Mouse (Mus musculus) cortical plate, adult 2 months (tissue): ENCODE results near the gene Desi1.

ENCODE experiments used
- CTCF ChIP-seq: fragments of 200-500 bp; IDR thresholded peaks from 2 replicates; pipeline ENCODE4 v1.5.1; 2011; ENCODE audit warnings: mild to moderate bottlenecking, control low read depth, low read length; ENCODE audit not compliant: insufficient read depth; ENCODE audit errors: extremely low read depth
- POLR2A ChIP-seq: fragments of 200-500 bp; IDR thresholded peaks from 2 replicates; pipeline ENCODE4 v1.6.1; 2011; ENCODE audit warnings: mild to moderate bottlenecking, low read length, control low read depth; ENCODE audit not compliant: insufficient read depth; ENCODE audit errors: extremely low read depth

GRCm38 (mm10) chr15:82014745-82015391 lies 18.8 kb downstream of the Desi1 start:
- TF ChIP-seq POLR2A (no peak), CTCF (no peak)
